Mouse (Mus musculus): ENCODE results near the gene Raly. TPM values are rescaled to one million over a fixed set of nuclear protein-coding genes. Genes with fewer than 3 reads are reported as not detected.

Gene Raly
- 196 and 236 TPM in 2 replicates for total RNA-seq (2017)

DNA sequence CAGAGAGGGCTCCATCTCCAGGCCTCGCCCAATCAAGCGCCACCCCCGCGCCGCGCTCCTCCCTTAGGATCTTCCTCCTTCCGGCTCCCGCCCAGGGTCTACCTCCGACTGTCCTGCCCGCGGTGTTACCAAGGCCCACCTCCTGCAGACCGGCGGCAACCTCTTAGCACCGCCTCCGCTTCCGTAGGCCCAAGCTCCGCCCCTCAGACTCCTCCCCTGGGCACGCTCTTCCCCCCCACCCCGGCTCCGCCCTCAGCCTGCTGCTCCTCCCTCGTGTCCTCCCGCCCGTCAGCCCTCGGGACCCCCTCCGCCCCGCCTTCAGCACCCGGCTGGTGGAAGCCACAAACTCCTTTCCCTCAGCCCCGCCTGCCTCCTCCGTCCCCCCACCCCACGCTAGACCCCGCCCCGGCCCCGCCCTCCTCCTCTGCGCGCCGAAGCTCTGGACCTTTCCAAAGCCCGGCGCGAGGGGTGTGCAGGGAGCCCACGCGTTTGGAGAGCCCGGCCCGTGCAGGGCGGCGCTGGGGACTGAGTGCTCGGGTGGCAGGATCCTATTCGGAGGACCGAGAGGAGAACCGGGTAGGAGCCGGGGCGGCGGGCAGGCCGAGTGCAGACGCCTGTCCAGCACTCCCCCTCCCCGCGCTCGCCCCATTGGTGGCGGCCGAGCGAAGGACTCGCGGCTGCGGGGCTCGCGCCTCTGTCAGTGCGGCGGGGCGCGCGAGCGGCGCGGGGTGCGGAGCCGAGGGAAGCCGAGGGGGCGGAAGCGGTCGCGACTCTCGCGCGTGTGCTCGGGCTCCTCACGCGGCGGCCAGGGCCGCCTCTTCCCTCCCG, at the start of gene Raly, which contains the start of gene a:
TSS of gene Raly (plus strand) at position 441 of the 828 bp plus-strand sequence.
TSS of gene a (plus strand) at position 747 of the 828 bp plus-strand sequence.
- ATAC-seq (replicated peaks; ENCODE audit: low read depth, poor library complexity, severe bottlenecking): peak; percentile 90

DNA sequence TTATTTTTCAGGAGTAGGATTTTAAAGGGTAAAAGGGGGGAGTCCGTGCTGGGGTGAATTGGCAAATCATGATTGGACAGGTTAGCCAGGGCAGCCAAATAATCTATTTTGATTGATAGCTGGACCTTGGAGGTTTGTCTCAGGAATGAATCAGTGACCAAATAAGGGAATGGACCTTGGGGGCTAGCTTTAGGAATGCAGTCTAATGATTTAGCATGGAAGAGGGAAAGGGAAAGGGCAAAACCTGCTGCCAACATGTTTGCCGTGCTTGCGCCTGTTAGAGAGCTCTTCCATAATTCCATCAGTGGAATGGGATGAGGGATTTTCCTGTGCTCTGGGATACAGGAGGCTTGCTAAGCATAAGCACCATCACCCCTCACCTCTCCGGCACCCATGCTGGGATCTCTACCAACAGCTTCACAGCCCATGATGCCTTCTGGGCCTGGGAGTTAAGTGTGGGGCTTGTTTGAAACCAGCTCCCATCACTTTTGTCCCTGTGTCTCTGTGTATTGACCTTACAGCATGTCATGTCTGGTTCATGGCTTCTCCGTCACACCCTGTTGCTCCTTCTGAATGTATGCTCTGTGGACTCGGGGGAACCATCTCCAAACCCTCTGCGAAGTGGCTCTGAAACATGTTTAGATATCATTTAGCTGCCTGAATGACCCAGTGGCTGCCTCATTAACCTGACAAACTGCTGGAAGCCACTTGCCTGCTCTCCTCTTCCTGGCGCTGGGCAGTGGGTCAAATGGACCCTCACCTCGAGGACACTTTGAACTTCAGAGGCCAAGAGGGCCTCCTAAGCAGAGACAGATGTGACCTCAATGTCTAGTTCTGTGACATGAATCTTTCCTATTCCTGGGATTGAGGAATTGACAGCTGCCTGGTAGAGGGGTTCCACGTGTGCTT, 47.7 kb upstream of the Raly start:
- no peak for ATAC-seq (replicated peaks; ENCODE audit: low read depth, poor library complexity, severe bottlenecking)

DNA sequence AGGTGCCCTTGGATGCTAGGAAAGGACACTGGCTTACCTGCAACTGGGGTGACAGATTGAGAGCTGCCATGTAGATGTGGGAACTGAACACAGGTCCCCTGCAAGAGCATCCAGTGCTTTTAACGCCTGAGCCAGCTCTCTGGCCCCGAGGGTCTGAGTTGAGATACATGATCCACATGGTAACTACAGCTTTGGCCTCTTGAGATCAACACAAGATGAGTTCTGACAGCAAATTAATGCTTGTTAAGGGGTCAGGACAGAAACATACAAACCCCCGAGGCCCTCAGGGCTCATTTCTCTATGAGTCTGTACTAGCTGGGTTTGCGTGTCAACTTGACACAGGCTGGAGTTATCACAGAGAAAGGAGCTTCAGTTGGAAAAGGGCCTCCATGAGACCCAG, 47.0 kb upstream of the Raly start:
- ATAC-seq (replicated peaks; ENCODE audit: low read depth, poor library complexity, severe bottlenecking): no peak

DNA sequence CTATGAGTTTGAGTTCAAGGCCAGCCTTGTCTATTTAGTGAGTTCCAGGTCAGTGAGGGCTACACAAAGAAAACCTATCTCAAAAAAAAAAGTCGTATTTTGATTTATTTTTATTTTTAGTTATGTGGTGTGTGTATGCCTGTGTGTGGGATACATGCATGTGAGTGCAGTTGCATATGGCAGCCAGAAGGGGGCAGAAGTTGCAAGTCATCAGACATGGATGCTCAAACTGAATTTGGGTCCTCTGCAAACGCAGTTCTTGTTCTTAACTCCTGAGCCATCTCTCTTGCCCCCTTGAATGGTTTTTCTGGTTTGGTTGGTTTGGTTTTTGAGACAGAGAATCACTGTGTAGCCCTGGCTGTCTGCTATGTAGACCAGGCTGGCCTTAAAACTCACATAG, 42.5 kb upstream of the Raly start:
- ATAC-seq (replicated peaks; ENCODE audit: low read depth, poor library complexity, severe bottlenecking): no peak

DNA sequence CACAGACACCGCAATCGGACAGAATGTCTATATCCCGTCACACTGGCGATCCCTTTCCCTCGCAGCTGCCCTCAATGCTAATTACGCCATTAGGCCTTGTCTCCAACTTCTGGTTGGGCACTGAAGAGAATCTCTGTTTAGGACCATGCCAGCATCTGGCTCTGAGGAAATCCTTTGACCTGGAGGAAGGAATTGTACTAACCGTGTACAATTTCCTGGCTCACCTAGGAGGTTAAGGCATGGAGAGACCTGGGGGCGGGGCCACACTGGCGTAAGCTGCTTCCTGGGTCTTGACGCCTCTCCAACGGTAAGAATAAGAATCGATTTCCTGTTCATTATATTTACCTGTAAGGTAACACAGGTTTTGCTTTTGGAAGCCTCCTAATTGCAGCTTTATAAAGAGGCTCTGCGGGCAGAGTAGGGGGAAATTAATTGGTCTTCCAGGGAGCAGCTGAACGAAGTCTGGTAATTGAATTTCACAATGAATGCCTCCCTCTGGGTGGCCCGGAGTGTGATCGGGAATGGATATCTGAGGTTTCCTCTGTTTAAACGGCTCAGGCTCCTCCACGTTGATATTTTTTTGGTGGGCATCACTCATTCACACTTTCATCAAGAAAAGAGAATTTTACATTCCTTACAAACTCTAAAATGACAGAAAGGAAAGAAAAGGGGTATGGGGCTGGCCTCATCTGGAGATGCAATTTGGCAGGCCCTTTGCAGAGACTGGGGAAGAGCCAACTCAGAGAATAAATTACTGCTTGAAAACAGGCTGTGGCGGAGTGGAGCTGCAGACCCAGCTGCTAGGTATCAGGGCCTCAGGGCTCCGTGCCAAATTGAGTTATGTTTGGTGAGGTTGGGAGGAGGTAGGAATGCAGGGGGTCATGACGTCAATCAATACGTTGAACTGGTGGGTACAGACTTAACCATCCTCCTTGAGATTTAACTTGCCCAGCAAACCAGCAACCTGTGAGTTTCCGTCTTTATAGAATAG, 41.6 kb upstream of the Raly start:
- ATAC-seq (replicated peaks; ENCODE audit: low read depth, poor library complexity, severe bottlenecking): no peak

DNA sequence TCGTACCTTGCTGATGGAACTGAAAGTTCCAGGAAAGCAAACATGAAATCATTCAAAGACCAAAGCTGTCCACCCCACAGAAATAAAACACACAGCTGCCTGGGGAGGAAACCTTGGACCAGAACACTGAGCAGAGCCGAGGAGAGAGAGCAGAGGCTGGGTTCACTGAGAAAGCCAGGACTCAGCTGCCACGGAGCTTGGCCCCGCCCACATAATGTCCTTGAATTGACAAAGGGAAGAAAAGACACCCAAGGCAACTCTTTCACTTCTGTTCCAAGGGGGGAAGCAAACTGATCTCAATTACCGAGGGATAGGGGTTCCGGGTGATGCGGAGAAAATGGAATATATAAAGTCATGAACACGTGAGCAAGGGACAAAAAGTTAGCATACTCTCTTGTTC, 39.0 kb upstream of the Raly start:
- ATAC-seq (replicated peaks; ENCODE audit: low read depth, poor library complexity, severe bottlenecking): 0 out of 2 replicates have a peak, but pooled peaks have one; percentile 37

DNA sequence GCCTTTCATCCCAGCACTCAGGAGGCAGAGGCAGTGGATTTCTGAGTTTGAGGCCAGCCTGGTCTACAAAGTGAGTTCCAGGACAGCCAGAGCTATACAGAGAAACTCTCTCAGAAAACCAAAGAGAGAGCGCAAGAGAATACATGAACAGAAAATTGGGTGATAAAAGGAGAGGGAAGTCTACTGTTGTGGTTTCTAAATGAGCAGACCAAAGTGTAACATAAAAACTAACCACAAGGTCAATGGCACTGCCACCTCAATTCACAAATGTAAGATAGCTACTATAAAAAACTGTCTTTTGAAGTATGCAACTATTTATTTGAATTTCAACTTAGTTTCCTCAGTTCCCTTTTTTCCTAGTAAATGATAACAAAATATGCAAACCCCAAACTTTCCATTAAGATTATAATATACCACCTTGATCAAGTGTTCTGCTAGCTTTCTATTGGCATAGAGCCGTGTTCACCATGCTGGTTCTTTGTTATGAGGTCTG, 36.8 kb upstream of the Raly start:
- ATAC-seq (replicated peaks; ENCODE audit: low read depth, poor library complexity, severe bottlenecking): peak; percentile 54; the same call in 1 of the 2 replicates

DNA sequence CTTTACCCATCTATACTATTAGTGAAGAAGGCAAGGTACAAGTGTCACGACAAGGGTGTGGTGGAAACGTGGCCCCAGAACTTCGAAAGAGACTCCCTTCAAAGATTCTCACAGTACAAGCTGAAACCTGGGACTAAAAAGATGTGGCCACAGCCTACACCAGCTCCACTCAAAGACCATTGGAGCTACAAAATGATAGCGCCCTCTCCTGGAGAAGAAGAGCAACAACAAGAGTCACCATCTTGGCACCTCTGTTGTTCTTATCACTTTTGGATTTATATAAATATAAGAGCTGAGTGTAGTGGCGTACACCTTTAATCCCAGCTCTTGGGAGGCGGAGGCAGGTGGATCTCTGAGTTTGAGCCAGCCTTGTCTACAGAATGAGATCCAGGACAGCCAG, 35.1 kb upstream of the Raly start:
- 0 out of 2 replicates have a peak, but pooled peaks have one; percentile 42 for ATAC-seq (replicated peaks; ENCODE audit: low read depth, poor library complexity, severe bottlenecking)

DNA sequence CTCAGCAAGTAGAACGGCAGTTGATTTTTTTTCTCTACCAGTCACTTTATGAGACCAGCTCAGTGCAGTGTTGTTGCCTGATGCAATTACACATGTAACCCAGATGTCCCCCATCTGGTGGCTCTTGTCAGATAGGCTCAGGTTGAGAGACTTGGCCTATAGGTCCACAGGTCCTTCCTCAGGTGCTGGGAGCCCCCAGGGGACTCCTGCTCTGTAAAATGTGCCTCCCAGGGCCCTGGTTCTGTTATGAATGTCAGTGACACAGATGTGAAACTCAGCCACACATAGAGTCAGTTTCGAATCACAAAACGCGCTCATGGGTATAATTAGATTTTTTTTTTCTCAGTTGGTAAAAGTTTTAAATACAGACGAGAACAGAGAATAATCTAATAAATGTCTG, 33.2 kb upstream of the Raly start:
- no peak for ATAC-seq (replicated peaks; ENCODE audit: low read depth, poor library complexity, severe bottlenecking)

DNA sequence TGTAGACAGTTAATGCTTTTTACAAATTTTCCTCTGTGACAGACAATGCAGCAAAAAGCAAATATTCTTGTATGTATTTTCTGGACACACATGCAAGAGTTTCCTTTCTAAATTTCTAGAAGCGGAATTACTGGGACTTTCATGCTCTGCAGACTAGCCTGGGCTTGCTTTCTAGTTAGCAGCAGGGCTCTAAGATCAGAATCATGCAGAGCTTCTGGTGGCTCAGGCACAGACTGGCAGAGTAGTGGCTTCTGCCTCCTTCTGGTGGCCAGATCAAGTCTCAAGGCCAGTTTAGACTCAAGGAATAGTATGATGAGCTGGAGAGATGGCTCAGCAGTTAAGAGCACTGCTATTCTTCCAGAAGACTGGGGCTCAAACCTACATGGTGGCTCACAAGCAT, 32.4 kb upstream of the Raly start:
- no peak for ATAC-seq (replicated peaks; ENCODE audit: low read depth, poor library complexity, severe bottlenecking)

DNA sequence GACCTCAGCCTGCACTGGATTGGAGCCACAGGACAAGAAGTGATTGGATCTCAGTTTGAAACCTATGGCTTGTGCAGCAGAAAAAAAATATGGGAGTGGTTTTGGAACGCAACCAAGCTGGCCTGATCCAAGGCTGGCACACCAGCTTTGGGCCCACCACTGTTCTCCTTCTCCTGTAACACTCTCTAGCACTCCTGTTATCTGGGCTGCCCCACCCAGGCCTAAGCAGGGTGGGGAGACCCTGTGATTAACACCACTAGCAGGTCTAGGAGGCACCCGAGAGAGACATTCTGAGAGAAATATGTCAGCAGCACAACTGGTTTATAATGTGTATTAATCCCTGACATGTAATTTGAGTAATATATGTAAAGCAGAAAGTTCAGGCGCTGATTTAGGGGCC, 27.7 kb upstream of the Raly start:
- no peak for ATAC-seq (replicated peaks; ENCODE audit: low read depth, poor library complexity, severe bottlenecking)

DNA sequence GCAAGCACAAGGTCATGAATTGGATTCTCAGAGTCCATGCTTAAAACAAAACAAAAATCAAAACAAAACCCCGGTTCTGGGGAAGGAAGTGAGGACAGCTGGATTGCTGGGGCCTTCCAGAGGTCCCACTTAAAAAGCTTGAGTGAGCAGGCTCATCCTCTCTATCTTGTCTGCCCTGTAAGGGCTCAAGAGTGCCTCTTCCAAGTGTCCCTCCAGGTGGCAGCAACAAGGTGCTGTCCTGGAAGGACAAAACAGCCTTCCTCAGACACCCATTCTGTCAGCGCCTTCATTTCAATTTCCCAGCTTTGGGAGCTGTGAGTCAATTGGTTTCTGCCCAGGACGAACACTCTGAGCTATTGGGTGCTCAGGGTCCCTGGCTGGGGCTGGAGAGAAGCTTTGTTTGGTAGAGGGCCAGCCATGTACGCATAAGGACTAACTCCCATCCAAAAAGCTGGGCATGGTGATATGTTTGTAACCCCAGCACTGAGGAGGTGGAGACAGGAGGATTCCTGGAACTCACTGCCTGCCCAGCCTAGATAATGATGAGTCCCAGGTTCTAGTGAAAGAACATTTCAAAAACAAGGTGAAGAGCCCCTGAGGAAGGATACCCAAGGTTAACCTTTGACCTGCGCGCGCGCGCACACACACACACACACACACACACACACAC, 25.9 kb upstream of the Raly start:
- no peak for ATAC-seq (replicated peaks; ENCODE audit: low read depth, poor library complexity, severe bottlenecking)

DNA sequence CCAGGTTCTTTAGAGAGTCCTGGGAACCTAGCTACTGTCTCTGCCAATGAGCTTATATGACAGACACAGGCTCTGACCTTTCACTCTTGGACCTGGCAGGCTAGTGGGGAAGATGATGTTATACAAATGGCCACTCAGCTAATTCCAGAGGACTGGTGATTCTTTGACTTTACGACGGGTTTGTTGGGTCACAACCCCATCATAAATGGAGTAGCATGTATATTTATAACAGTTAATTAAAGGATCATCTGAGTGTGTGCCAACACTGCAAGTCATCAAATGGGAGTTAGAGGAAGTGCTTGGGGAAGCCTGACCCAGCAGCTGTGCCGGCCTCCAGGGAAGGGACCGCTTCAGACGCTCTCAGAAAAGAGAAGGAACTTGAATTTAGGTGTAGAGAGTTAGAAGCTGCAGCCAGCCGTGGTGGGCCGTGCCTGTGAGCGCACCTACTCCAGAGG, 25.3 kb upstream of the Raly start:
- peak; percentile 83 for ATAC-seq (replicated peaks; ENCODE audit: low read depth, poor library complexity, severe bottlenecking)

DNA sequence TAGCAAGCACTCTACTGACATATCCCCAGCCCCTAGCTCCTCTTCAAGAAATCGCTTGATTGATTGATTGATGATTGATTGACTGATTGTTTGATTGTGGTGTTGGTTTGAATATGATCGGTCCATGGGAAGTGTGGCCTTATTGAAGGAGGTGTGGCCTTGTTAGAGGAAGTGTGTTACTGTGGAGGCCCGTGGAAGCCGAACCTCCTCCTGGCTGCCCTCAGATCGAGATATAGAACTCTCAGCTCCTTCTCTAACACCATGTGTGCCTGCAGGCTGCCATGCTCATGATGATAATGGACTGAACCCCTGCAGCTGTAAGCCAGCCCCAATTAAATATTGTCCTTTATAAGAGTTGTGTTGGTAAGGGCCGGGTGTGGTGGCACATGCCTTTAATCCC, 23.8 kb upstream of the Raly start:
- no peak for ATAC-seq (replicated peaks; ENCODE audit: low read depth, poor library complexity, severe bottlenecking)

DNA sequence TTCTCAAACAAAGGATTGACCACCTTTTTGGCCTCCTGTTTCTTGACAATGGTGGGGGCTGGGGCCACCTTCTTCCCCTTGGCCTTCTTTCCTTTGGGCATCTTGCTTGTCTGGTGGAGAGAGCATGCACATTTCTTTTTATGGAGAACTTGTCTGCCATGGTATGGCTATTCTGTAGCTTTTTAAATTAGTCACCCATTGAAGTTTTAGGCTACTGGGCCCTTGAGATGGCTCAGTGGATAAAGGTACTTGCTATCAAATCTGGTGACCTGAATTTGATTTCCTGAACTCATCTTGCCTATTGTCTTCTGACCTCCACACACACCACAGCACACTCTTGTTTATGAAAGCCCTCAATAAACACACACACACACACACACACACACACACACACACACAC, 21.0 kb upstream of the Raly start, which contains the start of gene Gm14214:
TSS of gene Gm14214 (minus strand) at position 101 of the 400 bp plus-strand sequence.
- no peak for ATAC-seq (replicated peaks; ENCODE audit: low read depth, poor library complexity, severe bottlenecking)

DNA sequence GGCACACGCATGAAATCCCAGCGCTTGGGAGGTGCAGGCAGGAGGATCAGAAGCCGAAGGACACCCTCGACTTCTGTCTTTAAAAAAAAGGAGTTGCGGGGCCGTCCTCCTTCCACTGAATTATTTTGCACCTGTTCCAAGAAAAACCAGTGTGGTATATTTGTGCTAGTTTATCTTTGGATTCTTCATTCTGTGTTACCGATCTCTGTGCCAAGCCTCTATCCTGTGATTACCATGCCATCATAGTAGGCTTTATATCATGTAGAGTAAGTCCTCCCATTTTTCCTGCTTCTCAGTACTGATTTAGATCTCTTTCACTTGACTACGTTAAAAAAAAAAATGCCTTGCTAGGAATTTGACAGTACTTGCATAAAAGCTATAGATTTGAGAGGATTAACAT, 19.3 kb upstream of the Raly start:
- no peak for ATAC-seq (replicated peaks; ENCODE audit: low read depth, poor library complexity, severe bottlenecking)

DNA sequence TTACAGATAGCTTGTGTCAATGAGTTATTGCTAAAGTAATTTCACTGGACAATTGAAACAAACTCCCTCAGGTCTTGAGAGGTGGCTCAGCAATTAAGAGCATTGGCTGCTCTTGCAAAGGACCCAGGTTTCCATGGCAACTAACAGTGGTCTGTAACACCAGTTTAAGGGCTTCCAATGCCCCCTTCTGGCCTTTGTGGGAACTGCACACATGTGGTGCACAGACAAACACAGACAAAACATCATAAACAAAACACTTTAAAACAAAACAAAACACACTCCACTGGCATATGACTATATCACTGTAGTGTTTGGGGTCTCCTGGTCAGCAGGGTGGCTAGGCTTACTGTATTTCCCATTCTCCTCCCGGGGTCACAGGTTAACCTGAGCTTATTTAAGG, 16.9 kb upstream of the Raly start:
- no peak for ATAC-seq (replicated peaks; ENCODE audit: low read depth, poor library complexity, severe bottlenecking)

DNA sequence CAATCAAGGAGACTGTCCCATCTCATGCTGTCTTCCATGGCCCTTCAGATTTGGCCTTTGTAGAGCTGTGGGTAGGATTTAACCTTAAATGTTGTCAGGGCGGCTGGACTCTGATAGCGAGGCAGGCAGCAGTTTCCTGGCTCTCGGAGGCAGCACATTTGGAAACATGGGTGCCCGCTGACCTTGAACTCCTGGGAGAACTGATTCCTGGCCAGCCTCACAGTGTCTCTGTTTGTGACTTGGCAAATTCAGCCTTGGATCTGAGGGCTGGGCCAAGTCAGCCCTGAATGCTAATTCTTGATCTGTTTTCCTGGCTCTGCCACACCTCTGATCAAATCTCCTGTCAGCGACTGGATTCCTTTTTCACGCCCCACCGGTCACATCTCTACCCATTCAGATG, 14.4 kb upstream of the Raly start:
- no peak for ATAC-seq (replicated peaks; ENCODE audit: low read depth, poor library complexity, severe bottlenecking)

DNA sequence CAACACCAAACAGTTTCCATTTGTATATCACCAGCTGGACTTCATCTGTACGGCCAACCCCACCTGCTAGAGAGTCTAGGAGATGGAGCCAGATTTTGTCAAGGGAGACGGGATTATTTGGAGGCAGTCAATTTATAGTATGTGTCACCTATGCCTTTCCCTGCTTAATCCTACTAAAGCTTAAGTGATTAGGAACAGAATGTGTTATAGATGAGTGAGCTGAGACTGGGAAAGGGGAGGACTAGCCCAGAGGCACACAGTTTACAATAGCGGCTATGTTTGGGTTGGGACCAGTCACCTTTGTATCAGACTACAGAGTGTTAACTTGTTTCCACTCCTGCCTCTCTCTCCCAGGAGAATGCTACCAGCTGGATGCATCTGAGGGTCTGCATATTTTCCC, 11.2 kb upstream of the Raly start:
- ATAC-seq (replicated peaks; ENCODE audit: low read depth, poor library complexity, severe bottlenecking): no peak
